Mouse (Mus musculus): ENCODE results near the gene Drap1. TPM values are rescaled to one million over a fixed set of nuclear protein-coding genes. Genes with fewer than 3 reads are reported as not detected.
"Not testable (repeated sequence)": the region's sequence is repeated elsewhere in the genome, so short reads cannot be mapped to it uniquely, and the experiment has no call there.

The Drap1 gene
- total RNA-seq, 2 experiments from 2014 or later: 25.4 to 31.0 TPM

DNA sequence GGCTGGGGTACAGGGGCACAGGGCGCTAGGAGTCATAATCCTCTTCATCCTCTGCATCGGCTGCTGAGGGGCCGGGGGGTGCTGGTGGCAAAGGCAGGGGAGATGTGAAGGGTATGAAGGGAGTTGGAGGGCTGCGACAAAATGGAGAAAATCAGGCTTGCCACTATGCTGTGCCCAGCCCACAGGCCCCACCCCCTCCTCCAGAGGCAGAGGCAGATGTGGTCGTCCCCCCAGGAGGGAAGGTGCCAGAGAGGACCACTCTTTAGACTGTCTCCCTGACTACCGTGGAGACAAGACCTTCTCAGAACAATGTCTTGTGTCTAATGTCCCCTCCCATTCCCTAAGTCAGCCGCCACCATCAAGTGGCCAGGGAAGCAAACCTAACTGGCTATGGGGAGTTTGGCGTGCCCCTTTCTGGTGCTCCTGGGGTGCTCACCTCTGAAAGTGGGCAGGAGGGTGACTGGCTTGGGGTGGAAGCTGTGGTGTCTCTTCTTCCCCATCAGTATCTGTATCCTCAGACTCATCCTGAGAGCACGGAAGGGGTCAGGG, 1.8 kb downstream of the Drap1 start:
- ATAC-seq (replicated peaks; ENCODE audit: low FRiP score, poor library complexity, severe bottlenecking): no peak

DNA sequence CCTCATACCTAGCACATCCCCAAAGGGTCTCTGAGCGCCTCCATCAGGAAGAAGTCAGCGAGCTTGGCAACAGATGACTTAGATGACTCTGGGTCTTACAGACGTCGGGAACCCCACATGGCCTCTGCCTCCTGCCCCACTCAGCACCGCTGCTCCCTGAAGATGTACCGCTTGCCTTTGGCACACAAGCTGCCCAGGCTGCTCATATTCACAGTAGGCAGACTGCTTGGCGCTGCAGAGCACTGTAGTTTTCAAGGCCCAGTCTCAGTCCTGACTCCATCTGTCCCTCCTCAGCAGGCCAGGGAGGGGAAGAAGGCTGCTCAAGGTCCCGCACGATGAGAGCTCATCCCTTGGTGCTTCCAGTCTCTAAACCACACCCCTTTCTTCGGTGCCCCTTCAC, 2.5 kb downstream of the Drap1 start:
- no peak for ATAC-seq (replicated peaks; ENCODE audit: low FRiP score, poor library complexity, severe bottlenecking)

DNA sequence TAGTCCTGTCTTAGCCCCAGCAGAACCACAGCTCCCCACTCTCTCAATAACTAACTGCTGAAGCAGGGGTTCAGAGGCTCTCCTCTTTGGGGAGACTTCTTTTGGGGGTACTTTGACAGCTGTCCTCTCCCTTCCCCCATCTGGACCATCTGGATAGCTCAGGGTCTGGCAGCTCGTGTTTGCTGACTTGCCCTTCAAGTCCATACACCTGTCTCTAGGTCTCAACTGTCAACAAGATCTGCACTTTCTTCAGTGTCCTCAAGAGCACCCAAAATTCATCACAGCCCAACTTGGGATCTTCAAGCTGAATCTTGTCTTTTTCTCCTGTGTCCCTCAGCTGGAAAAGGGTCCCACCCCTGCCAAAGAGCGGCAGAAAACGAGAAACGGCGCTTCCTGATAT, 3.0 kb downstream of the Drap1 start:
- ATAC-seq (replicated peaks; ENCODE audit: low FRiP score, poor library complexity, severe bottlenecking): no peak

DNA sequence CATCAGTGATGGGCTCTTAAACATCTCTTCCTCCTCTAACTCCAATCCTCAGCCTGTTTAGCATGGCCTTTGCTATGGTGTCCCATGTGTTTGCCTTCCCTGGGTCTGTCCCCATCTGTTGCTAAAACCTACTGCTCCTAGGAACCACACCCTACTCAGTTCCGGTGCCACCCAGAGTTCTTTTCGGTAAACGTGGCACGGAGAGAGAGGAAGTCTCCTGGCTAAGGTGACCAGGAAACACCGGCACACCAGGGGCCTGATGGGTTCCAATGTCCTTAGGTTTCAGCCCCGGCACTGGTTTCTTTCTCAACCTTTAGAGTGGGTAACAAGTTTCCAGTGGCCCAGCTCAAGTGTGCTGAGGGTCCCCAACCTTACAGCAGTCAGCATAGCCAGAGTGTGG, 4.2 kb downstream of the Drap1 start:
- ATAC-seq (replicated peaks; ENCODE audit: low FRiP score, poor library complexity, severe bottlenecking): no peak

DNA sequence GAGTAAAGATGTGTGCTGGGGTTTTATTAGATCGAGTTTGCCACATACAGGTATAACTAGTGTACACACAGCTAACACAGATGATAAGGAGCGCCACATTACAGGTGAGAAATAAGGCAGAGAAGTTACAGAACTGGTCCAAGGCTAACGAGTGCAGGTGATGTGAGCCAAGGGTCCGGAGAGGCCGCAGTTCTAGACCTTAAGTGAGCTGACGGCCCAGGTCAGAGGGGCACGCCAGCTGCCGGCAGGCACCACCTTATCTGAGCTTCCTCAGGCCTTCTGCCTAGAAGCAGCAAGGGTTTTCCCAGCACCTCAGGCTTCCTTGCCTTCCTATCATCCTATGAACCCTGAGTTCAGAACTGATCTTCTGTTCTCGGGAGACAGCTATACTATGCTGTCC, 5.1 kb downstream of the Drap1 start:
- ATAC-seq (replicated peaks; ENCODE audit: low FRiP score, poor library complexity, severe bottlenecking): no peak

DNA sequence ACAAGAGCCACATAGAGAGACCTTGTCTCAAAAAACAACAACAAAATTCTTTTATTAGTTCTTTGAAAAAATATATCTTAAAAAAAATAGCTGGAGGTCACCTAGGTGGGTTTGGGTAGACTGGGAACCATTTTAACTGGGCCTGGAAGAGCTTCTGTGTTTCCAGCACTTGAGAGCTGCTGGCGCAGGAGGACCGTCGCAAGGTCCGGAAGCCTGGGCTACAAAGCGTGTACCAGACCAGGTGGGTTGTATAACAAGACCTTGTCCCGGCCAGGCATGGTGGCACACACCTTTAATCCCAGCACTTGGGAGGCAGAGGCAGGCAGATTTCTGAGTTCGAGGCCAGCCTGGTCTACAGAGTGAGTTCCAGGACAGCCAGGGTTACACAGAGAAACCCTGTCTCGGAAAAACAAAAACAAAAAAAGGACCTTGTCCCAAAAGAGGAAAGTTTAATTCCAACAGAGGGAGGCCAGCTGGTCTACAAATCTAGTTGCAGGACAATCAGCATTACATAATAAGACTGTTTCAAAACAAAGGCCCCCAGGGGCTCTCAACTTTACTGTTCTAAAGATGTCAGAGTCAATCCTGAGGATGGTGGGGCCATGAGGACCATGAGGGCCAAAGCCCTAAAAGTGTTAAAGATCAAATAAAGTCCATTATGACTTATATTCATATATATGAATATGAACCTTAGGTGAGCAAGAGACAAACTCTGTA, 5.9 kb downstream of the Drap1 start:
- ATAC-seq (replicated peaks; ENCODE audit: low FRiP score, poor library complexity, severe bottlenecking): no peak

DNA sequence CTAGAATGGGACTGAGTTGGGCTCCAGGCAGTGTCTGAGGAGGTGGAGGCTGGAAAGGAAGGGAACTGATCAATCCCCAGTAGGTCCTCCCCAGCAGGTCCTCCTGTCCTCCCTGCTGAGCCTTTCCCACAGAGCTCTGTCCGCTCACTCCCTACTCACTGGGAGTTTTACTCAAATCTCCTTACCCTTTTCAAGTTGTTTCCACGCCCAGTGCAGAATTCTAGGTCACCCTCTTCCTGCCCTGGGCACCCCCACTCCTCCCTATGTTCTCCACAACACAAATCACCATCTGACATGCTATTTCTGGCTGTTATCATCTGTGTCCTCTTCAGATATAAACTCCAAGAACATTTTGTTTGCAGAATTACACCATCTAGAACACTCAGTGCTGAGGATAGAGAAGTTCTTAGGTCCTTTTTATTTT, 10.2 kb downstream of the Drap1 start:
- ATAC-seq (replicated peaks; ENCODE audit: low FRiP score, poor library complexity, severe bottlenecking): no peak

DNA sequence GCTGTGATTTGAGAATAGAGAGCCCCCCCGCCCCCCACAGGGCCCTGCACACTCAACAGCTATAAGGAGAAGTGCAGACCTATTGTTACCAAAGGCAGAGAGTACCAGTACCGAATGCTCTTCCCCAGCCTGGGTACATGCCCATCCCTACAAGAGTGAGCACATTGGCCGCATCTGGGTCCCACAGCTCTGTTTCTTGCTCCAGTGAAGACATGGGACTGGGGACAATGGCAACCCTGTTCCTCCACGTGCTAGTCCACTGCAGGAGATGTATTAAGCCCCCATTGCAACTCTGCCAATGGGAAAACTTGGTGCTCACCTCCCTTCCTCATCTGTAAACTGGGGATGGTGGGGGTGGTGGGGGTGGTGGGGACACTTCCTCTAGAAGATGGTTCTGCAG, 10.9 kb downstream of the Drap1 start:
- no peak for ATAC-seq (replicated peaks; ENCODE audit: low FRiP score, poor library complexity, severe bottlenecking)

DNA sequence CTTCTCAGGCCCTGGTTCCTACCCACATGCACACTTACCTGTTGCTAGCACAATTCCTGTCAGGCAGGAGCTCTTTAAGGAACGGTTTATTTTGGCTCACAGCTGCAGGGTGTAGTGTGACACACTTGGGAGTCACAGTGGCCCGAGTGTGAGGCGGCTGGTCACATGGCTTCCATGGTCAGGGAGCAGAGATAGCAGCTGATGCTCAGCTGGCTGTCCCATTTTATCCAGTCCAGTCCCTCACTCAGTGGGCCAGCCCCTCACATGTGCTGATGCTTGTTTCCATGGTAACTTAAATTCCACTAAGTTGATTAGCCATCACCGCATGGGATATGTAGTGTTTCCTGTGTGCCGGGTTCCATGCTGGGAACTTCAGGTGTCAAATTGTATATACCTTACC, 12.8 kb downstream of the Drap1 start:
- no peak for ATAC-seq (replicated peaks; ENCODE audit: low FRiP score, poor library complexity, severe bottlenecking)

DNA sequence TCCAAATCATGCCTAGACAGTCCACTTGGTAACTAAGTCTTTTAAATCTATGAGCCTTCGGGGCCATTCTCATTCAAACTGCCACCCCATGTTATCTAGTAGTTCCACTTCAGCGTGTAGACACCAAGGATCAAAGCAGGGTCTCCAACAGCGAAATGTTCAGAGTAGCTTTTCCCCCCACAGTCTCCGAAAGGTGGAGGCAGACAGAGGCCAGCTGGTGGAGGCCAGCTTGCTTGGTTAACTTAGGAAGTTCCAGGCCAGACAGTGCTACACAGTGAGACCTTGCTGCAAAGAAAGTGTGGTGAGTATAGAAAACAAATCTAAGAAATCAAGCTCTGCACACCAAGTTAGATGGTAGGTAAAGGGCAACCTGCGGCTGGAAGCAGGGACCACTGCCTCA, 14.1 kb downstream of the Drap1 start:
- ATAC-seq (replicated peaks; ENCODE audit: low FRiP score, poor library complexity, severe bottlenecking): no peak

DNA sequence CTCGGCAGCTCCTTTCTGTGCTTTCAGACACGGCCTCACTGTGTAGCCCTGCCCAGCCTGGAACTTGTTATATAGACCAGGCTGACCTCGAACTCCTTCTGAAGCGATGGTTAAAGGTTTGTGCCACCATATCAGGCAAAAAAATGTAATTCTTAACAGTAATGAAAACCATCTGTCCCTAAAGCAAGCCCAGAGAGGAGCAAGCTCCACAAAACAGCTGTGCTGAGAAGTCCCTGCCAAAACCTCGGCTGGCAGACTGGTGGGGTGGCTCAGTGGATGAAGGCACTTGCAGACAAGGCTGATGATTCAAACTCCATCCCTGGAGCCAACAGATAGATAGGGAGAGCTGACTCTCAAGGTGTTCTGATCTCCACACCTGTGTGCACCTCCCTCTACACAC, 15.7 kb downstream of the Drap1 start:
- no peak for ATAC-seq (replicated peaks; ENCODE audit: low FRiP score, poor library complexity, severe bottlenecking)

DNA sequence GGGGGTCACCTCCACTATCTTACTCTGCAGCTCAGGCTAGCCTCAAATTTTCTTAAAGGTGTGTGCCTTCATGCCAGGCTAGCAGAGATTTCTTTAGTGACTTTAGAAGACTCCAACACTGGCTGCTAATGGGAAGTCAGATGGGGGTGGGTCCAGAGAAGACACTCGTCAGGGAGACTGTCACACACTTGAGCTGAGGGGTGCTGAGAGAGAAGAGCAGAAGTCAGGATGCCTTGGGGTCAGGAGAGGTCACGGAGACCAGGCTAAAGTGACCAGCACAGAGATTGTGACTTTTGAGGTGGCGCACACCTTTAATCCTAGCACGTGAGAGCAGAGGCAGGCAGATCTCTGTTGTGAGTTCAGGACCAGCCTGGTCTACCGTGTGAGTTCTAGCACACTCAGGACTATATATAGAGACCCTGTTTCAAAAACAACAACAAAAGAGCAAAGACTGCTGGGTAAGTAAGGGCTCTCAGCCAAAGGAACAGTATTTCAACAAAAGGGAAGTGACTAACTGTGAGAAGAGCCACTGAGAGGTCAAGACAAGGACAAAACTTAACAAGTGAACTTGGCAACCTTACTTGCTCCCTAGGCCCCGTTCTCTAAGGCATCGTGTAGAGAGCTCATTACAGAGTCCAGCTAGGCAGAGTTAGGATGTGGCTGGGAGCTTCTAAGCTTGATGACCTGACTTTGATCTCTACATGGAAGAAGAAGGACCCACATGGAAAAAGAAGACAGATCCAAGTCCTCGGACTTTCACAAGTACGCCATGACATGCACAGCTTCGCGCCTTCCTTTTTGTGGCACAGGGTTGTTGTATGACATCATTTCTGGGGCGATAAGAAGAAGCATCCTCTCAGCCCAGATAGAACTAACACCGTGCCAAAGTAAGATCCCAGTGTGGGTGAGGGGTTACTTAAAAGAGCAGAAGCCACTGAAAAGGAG, 16.4 kb downstream of the Drap1 start:
- ATAC-seq (replicated peaks; ENCODE audit: low FRiP score, poor library complexity, severe bottlenecking): no peak

DNA sequence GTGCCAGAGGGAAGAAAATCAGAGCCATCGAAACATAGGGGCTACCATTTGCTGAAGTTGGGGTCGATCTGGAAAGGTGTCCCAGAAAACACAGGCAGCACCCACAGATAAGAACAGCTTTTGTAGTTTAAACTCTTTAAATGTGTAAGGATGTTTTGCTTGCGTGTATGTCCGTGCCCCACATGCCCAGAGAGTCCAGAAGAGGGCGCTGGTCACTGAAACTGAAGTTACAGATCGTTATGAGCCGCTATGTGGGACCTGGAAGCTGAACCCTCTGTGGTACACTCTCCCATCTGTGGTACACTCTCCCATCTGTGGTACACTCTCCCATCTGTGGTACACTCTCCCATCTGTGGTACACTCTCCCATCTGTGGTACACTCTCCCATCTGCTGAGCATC, 17.6 kb downstream of the Drap1 start:
- peak; percentile 82 for ATAC-seq (replicated peaks; ENCODE audit: low FRiP score, poor library complexity, severe bottlenecking)

DNA sequence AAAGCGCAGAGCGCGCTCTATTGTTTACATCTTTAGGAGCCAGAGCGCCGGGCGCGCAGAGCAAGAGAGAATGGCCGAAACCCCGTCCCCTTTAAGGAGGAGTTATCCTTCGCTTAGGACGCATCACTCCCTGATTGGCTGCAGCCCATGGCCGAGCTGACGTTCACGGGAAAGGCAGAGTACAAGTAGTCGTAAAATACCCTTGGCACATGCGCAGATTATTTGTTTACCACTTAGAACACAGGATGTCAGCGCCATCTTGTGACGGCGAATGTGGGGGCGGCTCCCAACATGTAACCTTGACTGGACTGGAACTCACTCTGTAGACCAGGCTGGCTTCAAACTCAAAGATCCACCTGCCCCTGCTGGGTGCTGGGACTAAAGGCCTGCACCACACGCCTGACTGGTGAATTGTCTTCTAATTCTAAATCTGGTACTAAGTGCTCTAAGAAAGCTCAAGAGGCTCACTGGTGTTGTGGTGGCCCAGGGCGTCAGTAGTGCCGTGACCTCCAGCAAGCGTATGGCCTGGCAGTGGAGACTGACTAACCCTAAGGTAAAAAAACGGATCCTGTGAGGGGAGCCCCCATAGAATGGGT, 18.1 kb downstream of the Drap1 start:
- peak; percentile 72 for ATAC-seq (replicated peaks; ENCODE audit: low FRiP score, poor library complexity, severe bottlenecking)

DNA sequence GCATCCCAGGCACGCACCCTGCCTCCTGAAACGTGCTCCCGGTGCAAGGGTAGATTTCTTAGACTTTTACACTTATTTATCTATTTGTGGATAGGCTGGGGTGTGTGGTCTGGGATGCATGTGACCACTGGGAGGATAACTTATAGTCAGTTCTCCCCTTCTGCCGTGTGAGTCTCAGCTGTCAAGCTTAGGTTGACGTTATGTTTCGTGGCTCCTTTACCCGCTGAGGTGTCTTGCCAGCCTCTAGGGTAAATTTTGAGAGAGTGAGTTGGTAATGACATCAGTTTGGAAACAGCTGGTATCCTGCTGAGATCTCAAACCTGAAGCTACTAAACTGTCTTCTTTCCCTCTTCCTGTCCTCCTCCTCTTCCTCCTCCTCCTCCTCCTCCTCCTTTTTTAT, 18.9 kb downstream of the Drap1 start:
- ATAC-seq (replicated peaks; ENCODE audit: low FRiP score, poor library complexity, severe bottlenecking): peak; percentile 47

DNA sequence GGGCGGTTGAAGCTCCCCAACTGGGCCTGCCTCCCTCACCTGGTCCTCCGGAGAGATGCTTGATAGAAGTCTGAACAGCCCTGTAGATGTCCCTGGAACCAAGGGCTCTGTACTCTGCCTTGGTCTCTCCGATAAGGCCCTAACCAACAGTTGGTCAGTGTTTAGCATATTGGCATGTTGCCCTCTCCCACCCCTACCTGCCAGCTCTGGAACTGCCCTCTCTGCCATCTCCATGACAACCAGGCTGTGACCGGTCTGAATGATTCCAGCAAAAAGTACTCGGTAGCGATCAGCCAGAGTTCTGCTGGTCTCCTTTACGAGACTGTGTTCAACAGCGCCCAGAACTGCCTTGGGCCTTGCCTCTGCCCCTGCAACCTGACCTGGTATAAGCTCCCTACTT, 22.5 kb downstream of the Drap1 start, which contains the start of gene Tsga10ip:
Gene Tsga10ip (minus strand): TSS at position 234 of the 400 bp plus-strand sequence.
- no peak for ATAC-seq (replicated peaks; ENCODE audit: low FRiP score, poor library complexity, severe bottlenecking)

DNA sequence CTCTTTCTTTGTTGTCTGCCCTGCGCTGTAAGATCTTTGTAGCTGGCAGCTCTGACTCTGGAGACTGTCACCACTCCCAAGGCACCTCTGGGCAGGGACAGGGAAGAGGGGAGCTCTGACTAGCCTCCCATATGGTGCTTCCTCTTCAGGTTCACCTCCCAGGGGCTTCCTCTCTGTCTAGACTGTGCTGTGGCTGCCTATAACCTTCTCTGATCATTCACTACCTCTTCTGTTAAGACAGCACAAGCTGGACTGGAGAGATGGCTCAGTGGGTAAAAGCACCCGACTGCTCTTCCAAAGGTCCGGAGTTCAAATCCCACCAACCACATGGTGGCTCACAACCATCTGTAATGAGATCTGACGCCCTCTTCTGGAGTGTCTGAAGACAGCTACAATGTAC, 23.7 kb downstream of the Drap1 start:
- ATAC-seq (replicated peaks; ENCODE audit: low FRiP score, poor library complexity, severe bottlenecking): not testable (repeated sequence)

DNA sequence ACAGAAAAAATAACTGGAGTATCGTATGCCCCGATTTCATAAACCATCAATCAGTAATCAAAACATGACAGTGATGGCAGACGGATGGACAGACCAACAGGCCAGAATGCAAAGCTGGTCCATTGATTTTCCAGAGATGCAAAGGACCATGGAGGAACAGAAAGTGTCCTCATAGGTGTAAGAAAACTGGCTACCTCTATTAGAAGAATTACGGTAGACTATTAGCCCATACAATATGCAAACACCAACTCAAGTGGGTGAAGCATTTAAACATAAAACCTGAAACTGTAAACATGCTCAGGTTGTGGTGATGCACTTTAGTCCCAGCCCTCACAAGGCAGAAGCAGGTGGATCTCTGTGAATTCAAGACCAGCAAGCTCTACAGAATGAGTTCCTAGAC, 29.4 kb downstream of the Drap1 start:
- no peak for ATAC-seq (replicated peaks; ENCODE audit: low FRiP score, poor library complexity, severe bottlenecking)

DNA sequence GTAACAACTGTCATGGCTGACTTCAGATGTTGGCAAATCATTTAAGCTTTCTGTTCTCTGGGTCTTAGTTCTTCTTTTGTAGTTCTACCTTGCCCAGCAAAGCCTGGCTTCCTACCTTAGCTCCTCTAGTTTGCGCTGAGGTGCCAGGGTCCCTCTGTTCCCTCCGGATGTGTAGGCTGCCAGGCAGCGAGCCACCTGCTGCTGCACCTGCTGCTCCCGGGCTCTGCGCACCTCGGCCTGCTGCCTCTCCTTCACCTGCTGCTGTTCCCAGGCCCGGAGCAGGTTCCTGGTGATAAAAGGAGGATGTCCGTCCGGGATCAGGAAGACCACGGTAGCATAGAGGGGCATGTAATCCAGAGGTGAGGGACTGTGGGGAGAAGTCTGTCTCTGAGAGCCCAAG, 30.6 kb downstream of the Drap1 start:
- ATAC-seq (replicated peaks; ENCODE audit: low FRiP score, poor library complexity, severe bottlenecking): no peak

DNA sequence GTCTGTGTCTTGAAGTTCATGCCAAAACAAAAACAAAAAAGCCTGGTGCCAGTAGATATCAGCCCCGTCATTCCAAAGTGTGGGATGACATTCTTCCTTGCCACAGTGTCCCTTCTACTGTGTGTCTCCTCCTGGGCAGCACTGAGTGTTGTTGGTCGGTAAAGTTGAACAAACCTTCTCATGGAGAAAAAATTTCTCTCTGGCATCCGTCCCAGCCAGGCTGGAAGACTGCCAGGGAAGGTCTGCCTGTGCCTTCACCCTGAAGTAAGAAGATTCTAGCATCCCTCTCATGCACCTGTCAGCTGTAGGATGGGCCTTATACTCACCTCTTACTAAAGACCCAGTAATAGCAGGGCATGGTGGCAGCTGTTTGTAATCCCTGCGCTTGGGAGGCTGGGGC, 31.9 kb downstream of the Drap1 start:
- no peak for ATAC-seq (replicated peaks; ENCODE audit: low FRiP score, poor library complexity, severe bottlenecking)

Measured in erythroid progenitor cell, adult 5-6 weeks (primary cell).